Mouse (Mus musculus) olfactory bulb, adult 2 months (tissue): ENCODE data around the gene Ccdc136.

ENCODE experiments used
- CTCF ChIP-seq: fragments of 200-500 bp; IDR thresholded peaks from 2 replicates; pipeline ENCODE4 v1.5.1; 2012; ENCODE audit warnings: low read depth, mild to moderate bottlenecking, low read length, moderate library complexity; ENCODE audit not compliant: insufficient read depth
- POLR2A ChIP-seq: fragments of 200-500 bp; IDR thresholded peaks from 2 replicates; pipeline ENCODE4 v1.6.1; 2012; ENCODE audit warnings: mild to moderate bottlenecking, low read depth, low read length, moderate library complexity; ENCODE audit not compliant: insufficient read depth

DNA sequence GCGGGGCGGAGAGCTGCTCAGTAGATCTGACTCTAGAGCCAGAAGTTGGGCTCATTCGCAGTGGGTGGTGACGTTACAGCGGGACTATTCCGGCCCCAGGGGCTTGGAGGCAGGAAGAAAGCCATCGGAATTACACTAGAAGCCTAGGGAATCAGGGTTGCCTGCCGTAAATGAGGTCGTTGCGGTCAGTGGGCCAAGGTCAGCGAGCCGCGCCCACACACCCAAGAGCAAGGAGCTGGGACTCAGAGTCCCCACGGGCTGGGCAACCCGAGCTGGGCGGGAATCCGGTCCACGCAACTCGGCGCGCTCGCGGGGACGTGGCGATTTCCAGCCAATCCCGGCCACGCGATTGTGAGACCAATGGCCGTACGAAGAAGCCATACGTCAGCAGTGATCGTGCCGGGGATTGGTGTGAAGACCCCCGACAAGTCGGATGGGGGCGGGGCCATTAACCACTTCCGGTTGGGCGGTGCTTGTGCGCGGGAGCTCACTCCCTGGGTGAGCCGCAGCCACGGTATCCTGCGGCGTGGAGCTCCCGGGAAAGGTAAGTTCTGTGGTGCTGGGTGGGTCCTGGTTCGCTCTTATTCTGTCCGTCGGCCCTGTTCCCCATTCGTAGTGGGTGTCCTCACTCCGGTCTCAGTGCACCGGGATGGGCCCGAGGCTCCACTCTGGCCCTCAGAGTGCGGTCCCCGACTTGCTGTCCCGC, 48.3 kb upstream of the Ccdc136 start, which contains the start of gene Calu:
- TF ChIP-seq POLR2A (peak; percentile 93), CTCF (no peak)
